Comparison of ENCODE assay signal across 23 mouse cellular contexts in genomic region chr9:60488816-60489215, GRCm38 (mm10). TPM values are rescaled to one million over a fixed set of nuclear protein-coding genes. Genes with fewer than 3 reads are reported as not detected.
"Had no signal": no experiment of that assay in that cellular context is flagged by ENCODE, and none has a peak within 500 bp of the region (broad histone marks: within the 10 kb centered on the region; RNA-seq: fewer than 3 reads in every experiment).

No protein-coding gene starts in this region.

- H3K4me2 ChIP-seq: kidney, embryonic 15.5 days; limb, embryonic 12.5 days; liver, embryonic 11.5 days; lung, embryonic 14.5 days; midbrain, embryonic 12.5 days; midbrain, embryonic 15.5 days; neural tube, embryonic 12.5 days; neural tube, embryonic 15.5 days had no signal

- H3K27ac ChIP-seq: kidney, embryonic 15.5 days; left cerebral cortex, adult 2 months; limb, embryonic 12.5 days; liver, embryonic 14.5 days; macrophage; midbrain, embryonic 12.5 days; midbrain, embryonic 15.5 days; neural tube, embryonic 12.5 days; neural tube, embryonic 15.5 days had no signal

- H3K27me3 ChIP-seq: kidney, embryonic 15.5 days; midbrain, embryonic 15.5 days; neural tube, embryonic 12.5 days; neural tube, embryonic 15.5 days had no signal

- DNase-seq: kidney, adult 2 months; kidney, postnatal 10 days; kidney, postnatal 36 days; layer of hippocampus, postnatal 36 days; liver, postnatal 0 days; lung, embryonic 14.5 days; right cerebral cortex, adult 18-20 months; right cerebral cortex, postnatal 14 days; right cerebral cortex, postnatal 4 days; thymus, adult 2 months; thymus, postnatal 14 days; thymus, postnatal 4 days had no signal

- H3K9ac ChIP-seq: kidney, embryonic 15.5 days; limb, embryonic 12.5 days; liver, embryonic 14.5 days; liver, postnatal 0 days; lung, embryonic 14.5 days; midbrain, embryonic 12.5 days; midbrain, embryonic 15.5 days; neural tube, embryonic 12.5 days; neural tube, embryonic 15.5 days had no signal

- H3K4me1 ChIP-seq: midbrain, embryonic 12.5 days; midbrain, embryonic 15.5 days; neural tube, embryonic 12.5 days had no signal

- H3K9me3 ChIP-seq: kidney, embryonic 15.5 days; limb, embryonic 12.5 days; midbrain, embryonic 12.5 days; midbrain, embryonic 15.5 days; neural tube, embryonic 12.5 days; neural tube, embryonic 15.5 days had no signal

- H3K36me3 ChIP-seq: kidney, embryonic 15.5 days; limb, embryonic 12.5 days; midbrain, embryonic 12.5 days; midbrain, embryonic 15.5 days; neural tube, embryonic 12.5 days; neural tube, embryonic 15.5 days had no signal

- ATAC-seq: liver, postnatal 0 days; lung, postnatal 0 days; midbrain, embryonic 15.5 days had no signal

- H3K4me3 ChIP-seq: kidney, embryonic 15.5 days; left cerebral cortex, adult 2 months; limb, embryonic 12.5 days; midbrain, embryonic 12.5 days; midbrain, embryonic 15.5 days; neural tube, embryonic 12.5 days; neural tube, embryonic 15.5 days had no signal

RNA-seq across cellular contexts. Expression of gene Thsd4, which starts 33.0 kb away (rescaled TPM):
- polyA plus RNA-seq: macrophage had no signal
